Mouse (Mus musculus) frontal cortex, adult (tissue): Measurements from ENCODE around the gene Hyal2.
A peak's percentile ranks its signal among the peaks of the same experiment; 100 is the strongest.
"Not testable (repeated sequence)": the region's sequence is repeated elsewhere in the genome, so short reads cannot be mapped to it uniquely, and the experiment has no call there.

ENCODE experiments used
- ATAC-seq: cut with Nextera tagmentation; 2 replicates; pipeline ENCODE4 v1.9.2; 2017; ENCODE audit warnings: mild to moderate bottlenecking, moderate library complexity, mixed read lengths; ENCODE audit not compliant: low TSS enrichment

The Hyal2 gene

GRCm38 (mm10) chr9:107545602-107546001 lies 22.1 kb upstream of the Hyal2 start:
- ATAC-seq, result no peak

- peak; percentile 67 for ATAC-seq
Measured at GRCm38 (mm10) chr9:107547026-107547425, 20.7 kb upstream of the Hyal2 start, which contains the start of gene Zmynd10. Gene Zmynd10, plus strand, starts transcription at chr9:107547298.

- no peak for ATAC-seq
Measured at GRCm38 (mm10) chr9:107547957-107548356, 19.8 kb upstream of the Hyal2 start.

- no peak for ATAC-seq
Measured at GRCm38 (mm10) chr9:107548820-107549219, 18.9 kb upstream of the Hyal2 start.

GRCm38 (mm10) chr9:107549297-107550074 lies 18.3 kb upstream of the Hyal2 start:
- no peak for ATAC-seq

GRCm38 (mm10) chr9:107550491-107551116 lies 17.1 kb upstream of the Hyal2 start:
- no peak for ATAC-seq

GRCm38 (mm10) chr9:107551117-107551889 lies 16.4 kb upstream of the Hyal2 start, which contains the start of gene Rassf1:
Gene Rassf1, plus strand, starts transcription at chr9:107551555.
- ATAC-seq, result no peak

GRCm38 (mm10) chr9:107551890-107552355 lies 15.8 kb upstream of the Hyal2 start:
- ATAC-seq, result no peak

- ATAC-seq, result no peak
Measured at GRCm38 (mm10) chr9:107552690-107553393, 14.9 kb upstream of the Hyal2 start.

GRCm38 (mm10) chr9:107553541-107554318 lies 14.0 kb upstream of the Hyal2 start:
- ATAC-seq, result peak; percentile 15; the same call in 1 of the 2 replicates

GRCm38 (mm10) chr9:107554319-107554825 lies 13.4 kb upstream of the Hyal2 start:
- peak; percentile 85 for ATAC-seq

GRCm38 (mm10) chr9:107555031-107555457 lies 12.7 kb upstream of the Hyal2 start:
- ATAC-seq, result no peak

- no peak for ATAC-seq
Measured at GRCm38 (mm10) chr9:107555701-107556100, 12.0 kb upstream of the Hyal2 start.

- ATAC-seq, result no peak
Measured at GRCm38 (mm10) chr9:107556346-107556745, 11.4 kb upstream of the Hyal2 start.

GRCm38 (mm10) chr9:107563029-107563581 lies 4.6 kb upstream of the Hyal2 start, which contains the start of gene Tusc2:
Gene Tusc2, plus strand, starts transcription at chr9:107563255.
- peak; percentile 96 for ATAC-seq

GRCm38 (mm10) chr9:107565556-107565955 lies 2.2 kb upstream of the Hyal2 start:
- not testable (repeated sequence) for ATAC-seq

GRCm38 (mm10) chr9:107566041-107566709 lies 1.6 kb upstream of the Hyal2 start:
- no peak for ATAC-seq

GRCm38 (mm10) chr9:107566855-107567254 lies 890 bp upstream of the Hyal2 start:
- ATAC-seq, result no peak
